Comparison of ENCODE assay signal across 8 mouse cellular contexts in the genomic region with DNA sequence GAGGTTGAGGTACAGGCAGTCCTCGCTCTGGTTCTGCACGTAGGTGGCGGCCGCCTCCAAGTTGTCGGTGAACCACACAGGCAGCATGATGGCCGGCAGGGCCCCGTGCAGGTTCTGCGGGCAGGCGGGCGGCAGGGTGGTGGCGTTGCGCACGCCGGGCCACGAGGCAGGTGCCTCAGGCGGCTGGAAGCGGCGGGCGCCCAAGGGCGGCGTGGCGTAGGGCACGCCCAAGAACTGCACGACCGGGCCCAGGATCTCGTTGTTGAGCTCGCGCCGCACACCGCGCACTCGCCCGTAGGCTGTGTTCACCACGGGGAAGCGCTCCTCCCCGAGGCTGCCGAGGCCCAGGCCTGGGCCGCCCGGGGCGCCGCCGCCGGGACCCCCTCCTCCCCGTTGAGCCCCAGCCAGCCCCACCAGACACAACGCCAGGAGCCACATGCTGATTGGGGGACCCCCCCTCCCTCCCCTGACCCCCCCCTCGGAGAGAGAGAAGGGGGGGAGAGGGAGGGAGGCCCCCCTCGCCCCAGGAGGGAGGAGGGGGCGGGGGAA. TPM values are rescaled to one million over a fixed set of nuclear protein-coding genes. Genes with fewer than 3 reads are reported as not detected.
DNase-seq lines count a peak whose midpoint lies in the region; ATAC-seq and TF ChIP-seq lines count a peak whose summit lies in the region.

No protein-coding gene starts in this region.

- peak overlapping the region; percentile 99 for H3K4me2 ChIP-seq in hindbrain, embryonic 14.5 days (replicated peaks)
- peak overlapping the region; percentile 79 for H3K4me2 ChIP-seq in liver, embryonic 14.5 days (ENCODE audit: low read depth)
- peak overlapping the region; percentile 98 for H3K4me2 ChIP-seq in neural tube, embryonic 14.5 days (ENCODE audit: low read depth, low read length)

- 6% methylated on average over 37 of the region's 48 CpGs for WGBS in hindbrain, embryonic 14.5 days
- 3% methylated on average over 39 of the region's 48 CpGs for WGBS in liver, embryonic 14.5 days (ENCODE audit: insufficient replicate concordance)
- WGBS in neural tube, embryonic 14.5 days, result 7% methylated on average over 37 of the region's 48 CpGs

- ATAC-seq in hindbrain, embryonic 14.5 days (ENCODE audit: low FRiP score), result no peak
- peak; percentile 7; the same call in 1 of the 2 replicates for ATAC-seq in liver, embryonic 14.5 days (ENCODE audit: insufficient read depth)
- no peak for ATAC-seq in neural tube, embryonic 14.5 days (ENCODE audit: low read depth)

- peak overlapping the region; percentile 98 for H3K9ac ChIP-seq in hindbrain, embryonic 14.5 days
- peak overlapping the region; percentile 61 for H3K9ac ChIP-seq in liver, embryonic 14.5 days (replicated peaks)
- H3K9ac ChIP-seq in neural tube, embryonic 14.5 days (replicated peaks; ENCODE audit: low read depth, low read length), result peak overlapping the region; percentile 93

- DNase-seq in adrenal gland, postnatal 10 days, result peak; percentile 61
- DNase-seq in adrenal gland, postnatal 4 days (ENCODE audit: low spot score in 2 of 2), result no peak
- peak; percentile 57 to 66 for DNase-seq in B cell, adult 2 months
- DNase-seq in embryo, embryonic 10 days (ENCODE audit: low spot score), result peak; percentile 46
- no peak for DNase-seq in hindbrain, embryonic 14.5 days (ENCODE audit: low spot score)
- no peak for DNase-seq in liver, embryonic 14.5 days (ENCODE audit: low read depth in 3 of 3, low spot score in 3 of 3)
- no peak for DNase-seq in frontal cortex, adult 2 months (ENCODE audit: extremely low spot score in 1 of 2, low spot score in 1 of 2)

- no peaks in the 10 kb centered on the region for H3K9me3 ChIP-seq in hindbrain, embryonic 14.5 days (ENCODE audit: control insufficient read depth, low read length)
- H3K9me3 ChIP-seq in liver, embryonic 14.5 days (ENCODE audit: control insufficient read depth, low read length), result no peaks in the 10 kb centered on the region
- H3K9me3 ChIP-seq in neural tube, embryonic 14.5 days (ENCODE audit: control insufficient read depth, low read length), result no peaks in the 10 kb centered on the region

- peak overlapping the region; percentile 95 for H3K4me3 ChIP-seq in hindbrain, embryonic 14.5 days (replicated peaks; ENCODE audit: low read length)
- peak overlapping the region; percentile 10 to 42; a peak in 3 of 4 replicates for H3K4me3 ChIP-seq in liver, embryonic 14.5 days (ENCODE audit: insufficient read depth in 1 of 2, low read depth in 2 of 2, low read length in 2 of 2)
- peak overlapping the region; percentile 92 for H3K4me3 ChIP-seq in neural tube, embryonic 14.5 days (ENCODE audit: low read depth, low read length)

- no peaks in the 10 kb centered on the region for H3K27me3 ChIP-seq in hindbrain, embryonic 14.5 days (ENCODE audit: control insufficient read depth, insufficient read depth, low read length)
- peaks cover 44% of the 10 kb centered on the region for H3K27me3 ChIP-seq in liver, embryonic 14.5 days (ENCODE audit: control insufficient read depth, insufficient read depth, low read length)
- H3K27me3 ChIP-seq in neural tube, embryonic 14.5 days (ENCODE audit: control insufficient read depth, insufficient read depth, low read length), result no peaks in the 10 kb centered on the region

- TF ChIP-seq CTCF in liver, embryonic 14.5 days (IDR thresholded peaks at IDR 0.05; ENCODE audit: low read depth), result no peak

- TF ChIP-seq EP300 in liver, embryonic 14.5 days (IDR thresholded peaks at IDR 0.05; ENCODE audit: low read depth), result no peak

- peaks cover 31% of the 10 kb centered on the region for H3K4me1 ChIP-seq in hindbrain, embryonic 14.5 days (replicated peaks; ENCODE audit: control insufficient read depth, insufficient read depth, low read length)
- peaks cover 10 to 19% of the 10 kb centered on the region in 2 experiments for H3K4me1 ChIP-seq in liver, embryonic 14.5 days (replicated peaks; ENCODE audit: control insufficient read depth in 2 of 2, insufficient read depth in 2 of 2, low read length in 1 of 2)
- peaks cover 25% of the 10 kb centered on the region for H3K4me1 ChIP-seq in neural tube, embryonic 14.5 days (ENCODE audit: control insufficient read depth, insufficient read depth, low read length)

- peaks cover 44% of the 10 kb centered on the region for H3K36me3 ChIP-seq in hindbrain, embryonic 14.5 days (replicated peaks; ENCODE audit: control insufficient read depth, insufficient read depth)
- H3K36me3 ChIP-seq in liver, embryonic 14.5 days (replicated peaks; ENCODE audit: control insufficient read depth, insufficient read depth, low read depth), result no peaks in the 10 kb centered on the region
- H3K36me3 ChIP-seq in neural tube, embryonic 14.5 days (ENCODE audit: control insufficient read depth, insufficient read depth, low read length), result peaks cover 22% of the 10 kb centered on the region

- H3K27ac ChIP-seq in hindbrain, embryonic 14.5 days, result peak overlapping the region; percentile 38; the same call in 1 of the 2 replicates
- H3K27ac ChIP-seq in liver, embryonic 14.5 days, result no peak overlapping the region
- no peak overlapping the region for H3K27ac ChIP-seq in neural tube, embryonic 14.5 days (ENCODE audit: low read depth, low read length)

RNA-seq across cellular contexts. Expression of a gene that starts 3.5 kb away (rescaled TPM):
- total RNA-seq in adrenal gland, postnatal 10 days (2021), result 10 to 100 TPM; 17.3 to 23.5 TPM
- total RNA-seq in adrenal gland, postnatal 4 days (2021), result 10 to 100 TPM; 33.6 to 35.2 TPM
- polyA plus RNA-seq in hindbrain, embryonic 14.5 days (2014; fragmentation: Nextera tagmentation; extraction: Ambion mirVana), result 22.3 and 24.7 TPM in 2 replicates
- 2.0 and 2.2 TPM in 2 replicates for polyA plus RNA-seq in liver, embryonic 14.5 days (2012; rRNA removed)
- polyA plus RNA-seq in liver, embryonic 14.5 days (2014; fragmentation: Nextera tagmentation; extraction: Ambion mirVana), result 0.48 and 0.76 TPM in 2 replicates
- polyA plus RNA-seq in neural tube, embryonic 14.5 days (2014; fragmentation: Nextera tagmentation; extraction: Ambion mirVana), result 24.2 and 31.3 TPM in 2 replicates
- polyA plus RNA-seq in frontal cortex, adult 2 months (2012; rRNA removed), result 116 and 125 TPM in 2 replicates

RNA-seq across cellular contexts. Expression of a gene that starts 4.2 kb away (rescaled TPM):
- 100 to 1,000 TPM; 137 to 145 TPM for total RNA-seq in adrenal gland, postnatal 10 days (2021)
- total RNA-seq in adrenal gland, postnatal 4 days (2021), result 100 to 1,000 TPM; 141 to 143 TPM
- 321 and 409 TPM in 2 replicates for polyA plus RNA-seq in hindbrain, embryonic 14.5 days (2014; fragmentation: Nextera tagmentation; extraction: Ambion mirVana)
- polyA plus RNA-seq in liver, embryonic 14.5 days (2012; rRNA removed), result 143 and 197 TPM in 2 replicates
- 384 and 393 TPM in 2 replicates for polyA plus RNA-seq in liver, embryonic 14.5 days (2014; fragmentation: Nextera tagmentation; extraction: Ambion mirVana)
- polyA plus RNA-seq in neural tube, embryonic 14.5 days (2014; fragmentation: Nextera tagmentation; extraction: Ambion mirVana), result 306 and 377 TPM in 2 replicates
- polyA plus RNA-seq in frontal cortex, adult 2 months (2012; rRNA removed), result 183 and 212 TPM in 2 replicates

RNA-seq across cellular contexts. Expression of a gene that starts 12.1 kb away (rescaled TPM):
- total RNA-seq in adrenal gland, postnatal 10 days (2021), result not detected
- not detected for total RNA-seq in adrenal gland, postnatal 4 days (2021)
- 0.40 and 0.44 TPM in 2 replicates for polyA plus RNA-seq in hindbrain, embryonic 14.5 days (2014; fragmentation: Nextera tagmentation; extraction: Ambion mirVana)
- polyA plus RNA-seq in liver, embryonic 14.5 days (2012; rRNA removed), result not detected in 2 replicates
- not detected in 2 replicates for polyA plus RNA-seq in liver, embryonic 14.5 days (2014; fragmentation: Nextera tagmentation; extraction: Ambion mirVana)
- polyA plus RNA-seq in neural tube, embryonic 14.5 days (2014; fragmentation: Nextera tagmentation; extraction: Ambion mirVana), result 0.35 and 0.40 TPM in 2 replicates
- 0.42 and 0.58 TPM in 2 replicates for polyA plus RNA-seq in frontal cortex, adult 2 months (2012; rRNA removed)

RNA-seq across cellular contexts. Expression of a gene that starts 12.1 kb away (rescaled TPM):
- total RNA-seq in adrenal gland, postnatal 10 days (2021), result 10 to 100 TPM; 49.2 to 59.2 TPM
- 10 to 100 TPM; 76.6 to 77.9 TPM for total RNA-seq in adrenal gland, postnatal 4 days (2021)
- polyA plus RNA-seq in hindbrain, embryonic 14.5 days (2014; fragmentation: Nextera tagmentation; extraction: Ambion mirVana), result 39.3 and 39.8 TPM in 2 replicates
- polyA plus RNA-seq in liver, embryonic 14.5 days (2012; rRNA removed), result 18.0 and 20.0 TPM in 2 replicates
- polyA plus RNA-seq in liver, embryonic 14.5 days (2014; fragmentation: Nextera tagmentation; extraction: Ambion mirVana), result 22.8 and 25.0 TPM in 2 replicates
- polyA plus RNA-seq in neural tube, embryonic 14.5 days (2014; fragmentation: Nextera tagmentation; extraction: Ambion mirVana), result 36.3 and 51.8 TPM in 2 replicates
- 33.6 and 37.6 TPM in 2 replicates for polyA plus RNA-seq in frontal cortex, adult 2 months (2012; rRNA removed)

RNA-seq across cellular contexts. Expression of a gene that starts 15.8 kb away (rescaled TPM):
- total RNA-seq in adrenal gland, postnatal 10 days (2021), result not detected
- total RNA-seq in adrenal gland, postnatal 4 days (2021), result not detected
- not detected in 2 replicates for polyA plus RNA-seq in hindbrain, embryonic 14.5 days (2014; fragmentation: Nextera tagmentation; extraction: Ambion mirVana)
- polyA plus RNA-seq in liver, embryonic 14.5 days (2012; rRNA removed), result not detected in 2 replicates
- polyA plus RNA-seq in liver, embryonic 14.5 days (2014; fragmentation: Nextera tagmentation; extraction: Ambion mirVana), result not detected in 2 replicates
- polyA plus RNA-seq in neural tube, embryonic 14.5 days (2014; fragmentation: Nextera tagmentation; extraction: Ambion mirVana), result 0.16 TPM in 1 of 2 replicates, not detected in the other
- not detected in 2 replicates for polyA plus RNA-seq in frontal cortex, adult 2 months (2012; rRNA removed)

Comparison
In these comparisons a context has a peak if more than half of its experiments do, and no peak if none do; other contexts are left out.
1. DNase-seq: peak in adrenal gland, postnatal 10 days (single experiment), B cell, adult 2 months (2 of 2) and embryo, embryonic 10 days (single experiment); none in adrenal gland, postnatal 4 days (0 of 2), hindbrain, embryonic 14.5 days (single experiment), liver, embryonic 14.5 days (0 of 3) and frontal cortex, adult 2 months (0 of 2).
2. H3K4me3 ChIP-seq: peak in every context shown above with its lines; median percentile 95 in hindbrain, embryonic 14.5 days; 92 in neural tube, embryonic 14.5 days; 26 in liver, embryonic 14.5 days.
3. Peak in every context shown above with its lines, with median percentiles within 50 percentile points of each other: H3K4me2 ChIP-seq and H3K9ac ChIP-seq.